Mouse (Mus musculus): Measurements from ENCODE around the gene Jrkl.

Jrkl gene

DNA sequence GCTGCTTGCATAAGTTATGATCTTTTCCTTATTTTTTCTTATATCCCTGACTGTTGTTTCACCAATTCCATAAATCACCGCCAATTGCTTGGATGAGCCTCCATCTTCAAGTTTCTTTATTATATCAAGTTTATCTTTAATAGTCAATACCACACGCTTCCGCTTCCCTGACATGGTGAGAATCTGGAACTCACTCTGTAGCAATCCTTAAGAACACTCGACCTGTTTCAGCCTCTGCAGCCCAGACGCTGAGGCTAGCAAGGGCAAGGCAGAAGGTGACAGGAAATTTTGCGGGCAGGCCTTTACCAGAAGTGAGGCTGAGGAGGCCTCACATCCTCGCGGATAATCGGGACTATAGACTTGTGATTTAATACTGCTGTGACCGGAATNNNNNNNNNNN, at the start of gene Jrkl:
Gene Jrkl (minus strand): TSS at position 349 of the 400 bp plus-strand sequence.
- peak; percentile 48 for DNase-seq (ENCODE audit: low spot score)

DNA sequence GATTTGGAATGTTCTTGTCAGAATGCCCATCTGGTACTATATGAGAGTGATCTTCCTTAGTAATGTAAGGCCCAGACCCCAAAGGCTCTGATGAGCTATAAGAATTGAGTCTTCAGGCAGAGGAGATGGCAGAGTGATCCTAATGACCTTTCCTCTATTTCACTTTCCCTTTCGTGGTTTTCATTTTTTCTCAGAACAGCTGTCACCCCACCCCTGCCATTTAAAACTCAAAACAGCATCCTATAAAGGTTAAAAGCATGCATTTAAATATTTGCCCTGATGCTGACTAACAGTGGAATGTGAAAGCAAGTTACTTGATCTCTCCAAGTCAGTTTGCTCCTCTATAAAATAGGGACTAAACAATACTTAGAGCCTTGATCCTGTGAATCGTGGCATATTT, 41.9 kb upstream of the Jrkl start:
- no peak for DNase-seq (ENCODE audit: low spot score)

DNA sequence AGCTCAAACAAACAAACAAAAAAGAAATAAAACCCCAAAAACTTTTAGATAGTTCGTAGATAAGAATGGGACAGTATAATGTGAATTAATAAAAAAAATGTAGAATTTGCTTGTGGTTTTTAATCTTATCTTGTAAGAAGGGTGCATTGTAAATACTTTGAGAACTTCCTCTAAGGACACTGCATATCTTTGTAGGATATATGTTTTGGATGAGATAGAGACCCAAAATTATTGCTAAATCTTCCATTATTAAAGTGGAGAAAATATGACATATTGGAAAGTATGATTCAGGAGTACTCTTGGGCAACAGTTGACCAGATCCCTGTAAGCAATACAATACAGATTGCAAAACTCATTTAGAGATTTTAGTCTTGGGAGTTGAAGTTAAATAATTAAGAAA, 27.6 kb upstream of the Jrkl start:
- DNase-seq (ENCODE audit: low spot score), result no peak

DNA sequence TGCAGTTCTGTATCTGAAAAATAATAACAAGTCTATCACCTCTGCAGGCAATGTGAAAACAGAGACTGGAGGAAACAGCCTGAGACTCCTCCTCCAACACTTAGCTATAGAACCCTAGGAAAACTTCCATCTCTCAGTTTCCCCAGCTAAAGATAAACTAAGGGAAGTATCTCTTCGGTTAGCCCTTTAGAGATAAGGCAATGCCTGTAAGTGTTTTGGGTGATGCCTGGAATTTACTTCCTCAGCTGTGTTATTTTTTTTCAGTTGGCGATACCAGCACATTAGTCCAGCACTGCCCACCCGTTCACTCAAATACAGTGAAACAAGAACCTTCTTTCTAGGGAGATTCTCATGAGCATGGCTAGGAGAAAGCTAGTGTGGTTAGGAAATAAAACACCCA, 15.4 kb upstream of the Jrkl start:
- DNase-seq (ENCODE audit: low spot score), result no peak

DNA sequence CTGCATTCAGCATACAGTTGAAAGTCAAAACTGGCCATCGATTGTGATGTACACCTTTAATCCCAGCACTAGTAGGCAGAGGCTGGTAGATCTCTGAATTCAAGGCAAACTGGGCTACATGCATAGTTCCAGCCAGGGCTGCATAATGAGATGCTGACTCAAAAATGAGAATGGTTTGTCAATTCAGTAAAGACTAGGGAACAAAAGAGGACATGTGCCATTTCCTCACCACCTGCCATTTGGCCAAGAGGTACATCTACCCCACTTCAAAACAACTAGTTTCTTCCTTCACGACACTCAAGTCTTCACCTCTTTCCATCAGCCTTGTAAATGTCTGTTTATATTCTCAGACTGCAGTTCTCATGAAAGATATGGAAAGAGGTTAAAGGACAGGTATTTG, 12.5 kb upstream of the Jrkl start:
- no peak for DNase-seq (ENCODE audit: low spot score)

DNA sequence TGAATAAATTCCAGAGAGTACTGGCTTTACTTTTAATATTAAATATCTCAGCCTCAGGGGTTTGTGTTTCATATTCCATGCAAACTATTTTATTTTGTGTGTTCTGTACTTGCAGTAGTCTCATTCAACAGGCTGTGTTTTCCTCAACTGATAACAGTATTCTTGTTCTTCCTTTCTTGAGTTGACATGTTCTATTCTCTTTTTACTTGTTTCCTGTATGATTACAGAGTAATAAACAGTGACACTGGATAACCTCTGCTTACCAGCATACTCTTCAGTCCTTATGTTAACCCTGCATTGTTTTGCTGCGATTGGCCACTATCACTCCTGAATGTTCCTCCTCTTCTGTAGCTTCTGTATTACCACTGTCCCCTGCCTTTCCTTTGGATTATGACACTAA, 11.1 kb upstream of the Jrkl start:
- no peak for DNase-seq (ENCODE audit: low spot score)

DNA sequence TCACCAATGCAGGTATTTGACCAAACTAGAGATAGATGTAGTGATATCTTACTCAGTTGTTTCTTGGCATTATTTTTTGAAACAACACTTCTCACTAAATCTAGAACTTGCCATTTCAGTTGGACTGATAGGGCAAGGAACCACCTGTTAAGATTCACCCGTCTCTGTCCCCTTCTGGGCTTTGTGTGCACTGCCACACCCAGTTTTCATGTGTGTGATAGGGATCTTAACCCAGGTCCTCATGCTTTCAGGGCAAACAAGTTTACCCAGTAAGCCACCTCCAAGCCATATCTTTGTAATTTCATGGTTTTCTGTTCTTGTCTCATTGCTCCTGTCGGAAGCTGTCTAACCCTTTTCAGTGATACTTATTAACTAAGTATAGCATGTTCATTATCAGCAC, 5.6 kb upstream of the Jrkl start:
- no peak for DNase-seq (ENCODE audit: low spot score)

DNA sequence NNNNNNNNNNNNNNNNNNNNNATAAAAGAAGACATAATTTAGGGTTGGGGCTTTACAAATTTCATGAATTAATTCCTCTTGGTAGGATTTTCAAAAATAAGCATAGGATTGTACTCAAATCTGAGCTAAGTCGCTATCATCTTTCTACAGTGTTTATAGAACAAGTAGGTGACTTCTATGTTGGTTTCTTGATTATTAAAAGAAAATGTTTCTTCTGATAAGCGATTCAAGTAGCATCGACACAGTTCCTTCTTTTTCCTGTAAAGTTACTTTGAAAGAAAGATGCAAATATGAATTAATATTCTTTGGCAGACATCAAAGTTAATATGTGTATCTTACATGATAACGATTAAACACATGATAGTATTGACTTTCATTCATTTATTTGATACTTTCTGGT, 2.5 kb upstream of the Jrkl start:
- no peak for DNase-seq (ENCODE audit: low spot score)

DNA sequence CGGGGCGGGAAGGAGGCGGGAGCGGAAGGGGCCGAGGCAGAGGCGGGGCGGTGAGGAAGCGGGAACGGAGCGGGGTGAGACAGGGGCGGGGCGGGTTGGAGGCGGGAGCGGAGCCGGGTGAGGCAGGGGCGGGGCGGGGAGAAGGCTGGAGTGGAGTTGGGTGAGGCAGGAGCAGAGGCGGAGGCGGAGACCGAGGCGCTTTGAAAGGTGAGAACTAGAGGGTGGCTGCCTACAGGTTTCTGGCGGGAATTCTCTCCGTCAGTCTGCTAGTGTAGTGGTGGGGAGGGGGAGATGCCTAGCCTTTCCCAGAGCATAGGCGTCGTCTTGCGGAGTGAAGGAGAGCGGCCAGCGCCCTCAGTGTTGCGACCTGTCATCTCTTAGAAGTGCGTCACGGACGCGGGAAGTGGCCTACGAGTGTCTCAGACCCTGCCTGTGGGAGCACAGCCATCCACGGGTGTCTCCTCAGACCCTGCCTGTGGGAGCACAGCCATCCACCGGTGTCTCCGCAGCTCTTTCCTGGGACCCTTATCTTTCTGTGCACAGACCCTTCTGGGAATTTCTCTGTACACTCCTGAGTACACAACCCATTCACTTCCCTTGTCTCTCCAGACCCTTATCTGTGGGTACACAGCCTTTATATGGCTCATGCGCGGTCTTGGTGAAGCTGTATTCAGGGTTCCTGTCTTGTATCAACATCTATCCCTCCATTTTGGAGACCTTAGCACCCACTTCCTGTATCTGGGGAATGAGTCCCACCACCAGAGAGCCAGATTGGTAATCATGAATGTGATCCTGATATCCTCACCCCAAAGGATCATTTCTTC, 1.4 kb upstream of the Jrkl start, which contains the start of gene Ccdc82:
Gene Ccdc82 (plus strand): TSS at position 141 of the 824 bp plus-strand sequence.
- DNase-seq (ENCODE audit: low spot score), result peak; percentile 98

DNA sequence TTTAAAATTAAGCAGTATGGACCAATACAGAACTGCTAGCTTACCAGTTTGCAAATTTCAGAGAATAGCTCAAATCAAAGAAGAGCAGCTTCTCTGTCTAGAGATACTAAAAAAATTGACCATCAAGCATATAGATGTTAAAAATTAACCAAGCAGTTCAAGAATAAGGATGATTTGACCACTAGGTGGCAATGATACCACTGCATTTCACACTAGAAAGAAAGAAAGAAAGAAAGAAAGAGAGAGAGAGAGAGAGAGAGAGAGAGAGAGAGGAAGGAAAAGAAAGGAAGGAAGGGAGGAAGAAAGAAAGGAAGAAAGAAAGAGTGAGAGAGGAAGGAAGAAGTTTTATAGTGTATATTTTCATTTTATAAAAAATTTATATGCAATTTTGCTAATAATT, 3.3 kb downstream of the Jrkl start:
- no peak for DNase-seq (ENCODE audit: low spot score)

DNA sequence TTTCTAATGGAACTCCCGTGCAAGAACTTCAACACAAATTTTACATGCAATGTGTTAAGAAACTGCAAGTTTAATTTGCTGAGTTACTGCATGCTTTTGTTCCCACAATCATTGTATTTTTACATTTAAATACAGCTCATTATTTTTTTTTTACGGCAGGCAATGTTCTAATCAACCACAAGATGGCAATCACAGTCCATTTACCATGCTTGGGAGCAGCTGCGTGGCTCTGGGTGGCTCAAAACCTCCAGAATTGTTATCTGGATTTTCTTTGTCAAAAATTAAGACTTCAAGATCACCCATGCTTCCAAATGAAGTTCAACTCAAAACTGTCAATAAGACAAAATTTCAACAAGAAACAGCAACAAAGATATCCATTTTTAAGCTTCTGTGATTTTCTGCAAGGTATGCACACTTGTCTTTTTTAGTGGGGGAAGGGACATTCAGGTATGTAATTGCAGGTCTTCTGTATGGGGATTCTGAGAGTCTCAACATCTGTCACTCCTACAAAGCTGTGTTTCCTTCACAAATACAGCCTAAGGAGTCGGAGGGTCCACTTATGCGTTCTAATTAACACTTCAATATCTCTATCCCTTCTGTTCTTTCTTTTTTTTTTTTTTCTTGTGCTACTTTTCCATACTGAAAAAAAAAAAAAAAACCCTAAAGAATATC, 13.9 kb downstream of the Jrkl start:
- no peak for DNase-seq (ENCODE audit: low spot score)

DNA sequence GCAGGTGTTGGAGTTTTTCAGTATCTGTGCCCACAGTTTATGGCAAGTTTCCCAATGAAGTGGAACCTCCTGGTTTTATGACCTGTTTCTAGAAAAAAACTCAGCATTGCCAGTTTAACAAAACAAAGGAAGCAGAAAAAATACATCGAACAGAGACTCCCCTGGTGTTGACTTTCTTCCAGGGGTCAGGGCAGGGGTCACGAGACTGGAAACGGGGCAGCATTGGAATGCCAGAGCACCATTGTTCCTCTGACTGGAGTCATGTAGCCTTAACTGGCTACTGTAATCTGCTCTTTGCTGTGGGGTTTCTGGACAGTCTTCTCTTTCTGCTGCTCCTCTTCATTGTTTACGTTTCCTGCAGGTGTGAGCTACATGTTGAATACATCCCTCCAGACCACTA, 15.1 kb downstream of the Jrkl start:
- DNase-seq (ENCODE audit: low spot score), result no peak

DNA sequence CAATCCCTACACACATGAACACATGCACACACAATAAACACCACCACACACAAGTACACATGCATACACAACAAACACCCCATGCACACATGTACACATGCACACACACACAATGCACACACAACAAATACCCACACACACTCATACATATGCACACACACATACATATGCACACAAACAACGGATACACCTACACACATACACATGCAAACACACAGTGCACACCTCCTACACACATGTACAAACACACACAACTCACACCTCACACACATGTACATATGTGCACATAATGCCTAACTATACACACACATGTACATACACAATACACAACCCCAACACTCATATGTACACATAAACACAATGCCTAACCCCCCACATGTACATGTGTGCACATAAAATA, 19.8 kb downstream of the Jrkl start:
- DNase-seq (ENCODE audit: low spot score), result no peak

DNA sequence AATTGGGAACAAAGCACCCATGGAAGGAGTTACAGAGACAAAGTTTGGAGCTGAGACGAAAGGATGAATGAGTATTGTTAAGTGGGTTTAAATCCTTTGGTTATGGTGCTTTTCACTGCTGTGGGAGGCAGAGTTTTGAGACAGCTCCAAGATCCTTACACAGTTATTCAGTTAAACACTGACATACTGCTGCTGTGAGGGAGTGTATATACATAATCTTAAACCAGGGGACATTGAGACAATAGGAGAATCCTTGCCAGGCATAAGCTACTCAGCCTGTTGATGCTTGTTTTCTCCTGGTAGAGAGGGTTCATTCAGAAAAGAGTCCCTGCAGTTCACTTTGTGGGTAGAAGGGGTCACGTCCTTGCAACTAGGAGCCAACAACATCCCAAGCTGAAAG, 39.3 kb downstream of the Jrkl start:
- DNase-seq (ENCODE audit: low spot score), result no peak

DNA sequence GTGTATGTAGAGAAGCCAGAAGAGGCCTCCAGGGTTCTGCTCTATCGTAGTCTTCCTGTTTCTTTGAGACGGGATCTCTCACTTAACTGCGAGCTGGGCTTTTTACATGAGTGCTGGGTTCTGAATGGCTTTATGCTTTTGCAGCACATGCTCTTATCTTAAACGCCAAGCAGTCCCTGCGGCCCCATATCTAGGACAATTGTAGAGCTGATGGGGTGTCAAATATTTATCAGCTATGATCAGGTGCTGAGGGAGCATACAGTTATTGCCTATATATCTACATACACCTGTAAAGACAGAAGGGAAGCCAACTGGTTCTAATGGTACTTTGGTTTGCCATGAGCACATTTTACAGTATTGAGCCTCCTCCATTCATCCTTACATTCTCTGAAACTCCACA, 41.9 kb downstream of the Jrkl start:
- DNase-seq (ENCODE audit: low spot score), result no peak

DNA sequence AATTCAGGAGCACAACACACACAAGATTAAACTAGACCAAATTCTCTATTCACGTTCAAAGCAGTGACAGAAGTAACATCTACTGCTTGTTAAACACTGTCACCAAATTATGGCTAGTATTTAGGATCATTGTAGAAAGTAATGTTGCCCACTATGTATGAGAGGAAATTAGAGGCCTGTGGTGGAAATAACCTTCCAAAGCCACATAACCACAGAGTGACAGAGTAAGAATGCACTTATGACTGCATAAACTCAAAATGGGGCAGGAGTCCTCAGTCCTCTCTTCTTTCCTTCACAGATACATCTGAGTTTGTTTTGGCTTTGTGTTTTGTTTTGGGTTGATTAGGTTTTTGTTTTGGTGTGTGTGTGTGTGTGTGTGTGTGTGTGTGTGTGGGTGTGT, 42.5 kb downstream of the Jrkl start:
- DNase-seq (ENCODE audit: low spot score), result no peak

DNA sequence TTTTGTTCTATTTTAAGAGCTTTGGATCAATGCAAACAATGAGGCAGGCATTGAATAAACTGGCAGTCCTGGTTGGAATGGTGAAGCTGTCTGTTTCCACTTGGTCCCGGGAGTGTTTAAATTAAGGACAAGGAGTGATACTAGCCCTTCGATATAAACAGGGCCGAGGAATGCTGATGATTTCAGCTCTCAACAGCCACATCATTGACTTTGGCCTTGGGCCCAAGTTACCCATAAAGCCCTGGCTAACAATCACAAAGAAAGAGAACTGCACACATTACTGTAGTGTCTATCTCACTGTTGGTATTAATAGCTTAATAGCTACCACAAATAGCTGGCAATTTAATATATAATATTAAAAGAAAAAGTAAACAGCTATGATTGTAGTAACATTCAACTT, 45.5 kb downstream of the Jrkl start:
- DNase-seq (ENCODE audit: low spot score), result no peak

DNA sequence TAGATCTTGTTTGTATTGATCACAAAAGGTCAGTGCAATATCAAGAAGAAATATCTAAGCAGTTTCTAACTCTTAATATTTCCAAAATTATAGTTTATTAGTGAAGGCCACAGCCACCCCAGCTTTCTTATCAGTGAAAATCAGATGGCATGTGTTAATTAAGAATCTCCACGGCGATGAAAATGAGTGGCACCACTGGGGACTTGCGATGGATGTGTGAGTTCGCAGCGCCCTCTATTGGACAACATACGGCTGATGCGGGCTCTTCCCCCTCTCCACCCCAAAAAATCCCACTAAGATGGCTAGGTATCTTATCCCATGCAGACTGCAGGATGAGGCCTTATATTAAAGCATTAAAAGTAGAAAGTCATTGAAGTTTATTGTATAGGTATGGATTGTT, 49.9 kb downstream of the Jrkl start:
- DNase-seq (ENCODE audit: low spot score), result no peak

DNA sequence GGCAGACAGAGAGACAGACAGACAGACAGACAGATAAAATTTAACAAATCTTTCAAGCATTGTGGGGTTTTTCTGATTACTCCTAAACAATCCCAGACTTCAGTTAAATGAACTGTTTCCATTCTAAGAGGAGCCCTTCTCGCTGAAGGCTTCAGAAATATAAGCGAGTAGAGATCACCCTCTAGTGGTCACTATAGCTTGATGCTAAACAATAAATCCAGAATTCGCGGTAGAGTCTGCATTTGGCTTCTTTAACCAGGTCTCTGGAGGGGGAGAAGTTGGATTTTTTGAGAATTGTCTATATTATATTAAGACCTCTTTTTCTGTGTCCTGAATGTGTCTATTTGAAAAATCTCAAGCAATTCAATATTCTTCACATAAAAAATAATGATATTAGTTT, 50.4 kb downstream of the Jrkl start:
- DNase-seq (ENCODE audit: low spot score), result no peak

DNA sequence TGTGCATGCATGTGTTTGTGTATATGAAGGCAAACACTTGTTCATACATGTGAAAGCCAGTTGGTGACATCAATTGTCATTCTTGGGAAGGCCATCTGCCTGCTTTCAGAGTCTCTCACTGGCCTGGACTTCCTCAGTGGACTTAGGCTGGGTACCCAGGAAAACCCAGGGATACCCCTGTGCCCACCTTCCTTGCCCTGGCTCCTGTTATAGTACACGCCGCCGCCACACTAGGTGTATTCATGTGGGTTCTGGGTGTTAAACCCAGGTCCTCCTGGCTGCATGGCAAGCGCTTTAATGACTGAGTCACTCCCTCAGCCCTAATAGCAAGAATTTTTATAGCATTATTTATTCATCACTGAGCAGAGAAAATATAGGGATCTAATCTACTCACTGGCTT, 51.0 kb downstream of the Jrkl start:
- DNase-seq (ENCODE audit: low spot score), result no peak

Measured in testis, postnatal 10 days (tissue).